Mouse (Mus musculus) heart, postnatal 36 days (tissue): ENCODE measurements at regions not wholly inside any gene's neighbourhood (a gene's known extent, or its start where the extent isn't known, plus 50 kb on each side); places are given as distances from the start of the nearest gene placed in this dataset.
A peak's percentile ranks its signal among the peaks of the same experiment; 100 is the strongest.

Source experiments
- DNase-seq, 2 experiments: peaks; one replicate each; pipeline ENCODE4 v3.0.0; 2021 to 2022
- intact Hi-C: fragments of 180-260 bp; cut with DNase I; formaldehyde crosslinking; loops from one replicate; pipeline ENCODE4 v1.15.1; 2025

DNA sequence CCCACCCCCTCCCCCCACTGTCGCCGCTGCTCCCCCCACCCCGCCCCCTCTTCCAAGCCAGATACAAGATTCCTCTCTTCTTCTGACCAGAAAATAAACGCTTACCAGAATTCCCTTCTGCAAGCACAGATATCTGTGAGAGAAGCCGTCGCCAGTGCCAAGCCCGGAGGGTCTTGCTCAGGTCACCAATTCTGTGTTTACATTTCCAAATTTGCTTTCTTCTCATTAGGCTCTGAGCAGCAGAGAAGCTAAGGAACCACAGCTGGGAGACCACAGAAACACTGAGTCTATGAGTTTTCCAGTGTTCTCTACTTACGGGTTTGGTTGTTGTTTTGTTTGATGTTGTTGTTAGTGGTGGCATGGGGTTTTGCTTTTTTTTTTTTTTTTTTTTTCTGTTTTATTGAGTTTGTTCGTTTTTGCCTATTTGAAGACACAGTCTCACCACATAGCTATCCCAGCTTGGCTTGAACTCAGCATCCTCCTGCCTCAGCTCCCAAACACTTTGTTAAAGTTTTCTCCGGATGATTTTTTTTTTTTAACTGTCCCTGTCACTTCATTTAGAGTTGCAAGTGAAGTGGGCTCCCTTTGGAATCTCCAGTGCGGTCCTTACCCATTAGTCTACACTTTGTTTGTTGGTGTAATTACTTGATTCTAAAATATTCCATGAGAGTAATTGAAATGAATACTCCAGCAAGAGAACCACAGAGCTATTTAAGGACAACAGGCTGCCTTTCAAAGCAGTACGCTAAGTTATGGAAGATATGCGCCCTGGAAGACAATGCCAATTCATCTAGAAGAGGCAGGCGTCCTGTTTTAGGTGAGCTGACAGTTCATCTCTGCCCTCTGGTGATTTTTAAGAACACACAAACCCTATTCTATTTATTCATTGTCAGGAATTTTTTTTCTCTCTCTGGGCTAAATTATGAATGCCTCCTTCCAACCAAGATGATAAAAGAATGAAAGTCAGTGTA is 111.2 kb upstream of the Cpm start:
- no peak for DNase-seq
- intact Hi-C loops = no loop called here

DNA sequence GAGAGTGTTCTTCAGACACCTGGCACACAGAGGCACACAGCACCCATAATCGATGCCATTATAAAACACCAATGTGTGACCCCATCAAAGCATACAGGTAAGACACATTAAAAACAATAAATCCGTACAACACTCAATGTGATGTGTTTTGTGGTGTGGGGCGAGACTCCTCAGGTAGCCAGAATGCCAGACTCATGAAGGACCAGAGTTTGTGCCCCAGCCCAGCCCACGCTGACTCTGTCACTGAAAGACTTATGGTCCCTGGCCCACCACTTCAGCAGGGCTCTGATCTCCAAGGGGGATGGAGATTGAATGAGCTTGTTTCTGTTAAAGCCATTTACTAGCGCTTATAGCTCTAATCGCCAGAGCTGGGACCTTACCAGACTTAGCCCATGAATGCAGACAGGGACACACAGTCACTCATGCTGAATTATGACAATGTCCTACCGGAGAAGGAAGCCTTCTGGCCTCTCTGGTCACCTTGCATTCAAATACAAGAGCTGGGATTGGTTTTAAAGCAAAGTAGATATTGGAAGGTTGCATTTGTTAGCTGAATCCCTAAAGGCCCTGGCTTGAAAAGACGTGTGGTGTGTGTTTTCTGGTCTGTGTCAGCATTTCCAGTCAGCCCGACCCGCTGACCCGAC is 112.1 kb upstream of the Cpm start:
- DNase-seq = no peak
- intact Hi-C loops = no loop called here

DNA sequence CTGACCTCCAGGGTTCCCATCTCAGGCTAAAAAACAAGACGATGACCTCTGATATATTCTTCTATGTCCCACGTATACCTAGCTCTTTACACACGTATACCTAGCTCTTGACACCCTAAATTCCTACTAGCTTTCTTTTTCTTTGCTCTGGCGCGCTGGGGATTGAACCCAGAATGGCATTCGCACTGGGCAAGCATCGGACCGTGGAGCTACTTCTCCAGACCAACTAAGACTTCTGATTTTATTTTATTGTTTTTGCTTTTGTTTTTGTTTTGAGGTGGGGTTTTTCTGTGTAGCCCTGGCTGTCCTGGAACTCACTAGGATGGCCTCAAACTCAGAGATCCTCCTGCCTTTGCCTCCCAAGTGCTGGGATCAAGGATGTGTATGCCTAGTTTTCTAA is 112.8 kb upstream of the Cpm start:
- intact Hi-C loops = loop anchor here (1.0 kb wide), 1 partner anchor 161 kb away; no protein-coding TSS in a partner anchor
- no peak for DNase-seq

DNA sequence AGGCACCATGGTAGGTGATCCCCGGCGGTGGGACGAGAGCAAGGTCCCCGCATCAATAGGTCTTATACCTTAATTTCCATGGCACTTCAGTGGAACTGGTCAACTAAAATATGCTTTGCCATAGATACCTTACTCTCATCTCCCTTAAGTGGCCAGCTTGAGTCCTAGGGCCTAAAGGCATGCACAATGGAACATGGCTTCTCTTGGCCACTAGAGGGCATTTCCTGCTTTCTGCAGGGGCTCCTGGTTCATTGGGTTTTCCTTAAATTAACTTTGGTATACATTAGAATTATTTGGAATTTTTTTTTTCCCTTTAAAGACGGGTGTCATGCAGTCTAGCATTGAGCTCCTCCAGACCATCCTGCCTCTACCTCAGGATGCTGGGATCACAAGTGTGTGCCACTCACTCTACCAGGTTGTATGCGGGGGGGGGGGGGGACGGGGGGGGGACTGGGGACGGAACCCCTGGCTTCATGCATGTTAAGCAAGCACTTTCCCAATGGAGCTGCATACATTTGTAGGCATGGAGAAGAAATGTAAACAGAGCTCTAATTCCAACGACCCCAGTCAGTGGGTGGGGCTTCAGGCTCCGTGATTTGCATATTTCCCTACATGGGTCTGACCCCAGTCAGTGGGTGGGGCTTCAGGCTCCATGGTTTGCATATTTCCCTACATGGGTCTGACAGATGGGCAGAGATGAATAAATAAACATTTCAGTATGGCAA is 113.4 kb upstream of the Cpm start:
- DNase-seq = peak; percentile 10 to 26
- intact Hi-C loops = loop anchor here (1.0 kb wide), 1 partner anchor 161 kb away; no protein-coding TSS in a partner anchor

DNA sequence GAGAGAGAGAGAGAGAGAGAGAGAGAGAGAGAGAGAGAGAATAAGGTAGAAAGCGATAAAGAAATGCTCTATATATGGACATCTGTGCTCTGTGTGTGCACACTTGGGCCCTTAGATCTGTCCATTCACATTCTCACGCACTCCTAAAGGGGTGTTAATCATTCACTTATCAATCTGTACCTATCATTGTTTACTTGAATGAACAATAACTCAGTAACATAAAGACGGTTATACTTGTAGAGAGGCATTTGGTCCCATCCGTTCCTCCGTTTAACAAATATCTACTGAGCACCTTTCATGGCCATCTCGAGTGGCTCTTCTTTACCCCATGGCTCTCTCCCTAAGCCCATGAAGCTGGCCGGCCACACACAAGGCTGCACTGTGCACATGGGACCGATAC is 114.3 kb upstream of the Cpm start:
- intact Hi-C loops = no loop called here
- DNase-seq = no peak

DNA sequence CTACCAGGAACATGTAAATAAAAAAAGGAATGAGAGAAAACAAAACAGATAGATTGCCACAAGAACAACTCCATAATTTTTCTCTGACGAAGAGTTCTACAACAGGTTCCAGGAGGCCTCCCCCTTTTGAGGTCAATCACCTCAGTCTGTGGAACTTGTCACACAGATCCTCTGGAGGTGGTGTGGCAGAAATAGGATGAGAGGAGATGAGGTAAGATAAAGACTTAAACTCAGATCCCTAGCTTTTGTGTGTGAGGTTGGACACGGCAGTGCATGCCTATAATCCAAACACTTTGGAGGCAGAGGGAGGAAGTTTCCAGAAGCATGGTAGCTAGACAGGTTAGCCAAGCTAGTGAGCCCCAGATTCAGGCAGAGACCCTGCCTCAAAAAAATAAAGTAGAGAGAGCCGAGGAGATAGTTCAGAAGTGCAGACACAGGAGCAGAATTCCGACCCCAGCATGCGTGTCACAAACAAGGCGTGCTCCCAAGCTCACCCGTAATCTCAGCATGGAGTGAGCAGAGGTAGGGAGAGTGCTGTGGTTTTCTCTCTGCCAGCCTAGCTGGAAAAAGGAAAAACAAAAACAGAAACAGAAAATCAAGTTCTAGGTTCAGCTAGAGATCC is 115.3 kb upstream of the Cpm start:
- intact Hi-C loops = no loop called here
- DNase-seq = no peak

DNA sequence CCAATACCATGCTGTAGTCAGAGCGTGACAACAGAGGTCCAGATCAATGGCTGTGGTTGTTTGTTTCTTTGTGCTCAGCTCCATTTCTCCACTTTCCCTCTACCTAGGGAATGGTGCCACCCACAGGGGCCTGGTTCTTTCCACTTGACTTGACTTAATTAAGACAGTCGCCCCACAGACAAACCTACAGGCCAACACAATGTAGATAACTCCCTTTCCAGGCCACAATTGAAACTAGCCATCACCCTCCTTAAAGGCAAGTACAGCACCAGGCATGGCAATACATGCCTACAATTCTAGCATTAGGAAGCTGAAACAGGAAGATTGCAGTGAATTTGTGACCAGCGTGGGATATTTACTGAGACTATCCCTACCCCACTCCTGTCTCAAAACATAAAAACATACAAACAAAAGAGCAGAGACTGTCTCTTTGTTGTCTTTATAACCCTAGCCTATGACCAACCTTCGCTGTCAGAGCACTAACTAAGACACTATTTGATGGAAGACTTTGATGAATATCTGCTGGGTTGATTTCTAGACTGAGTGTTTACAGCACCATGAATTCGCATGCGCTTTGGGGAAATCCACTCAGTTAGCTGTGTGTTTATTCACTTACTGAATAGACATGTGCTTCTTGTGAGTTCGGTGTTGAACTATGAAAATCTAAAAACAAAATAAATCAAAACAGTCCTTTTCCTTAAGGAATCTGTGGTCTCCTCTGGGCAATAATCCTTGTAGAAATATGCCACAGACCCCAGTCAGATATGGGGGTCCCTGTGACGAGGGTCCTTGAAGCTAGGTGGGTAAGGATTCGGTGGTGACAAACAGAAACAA is 116.7 kb upstream of the Cpm start:
- no peak for DNase-seq
- intact Hi-C loops = no loop called here

DNA sequence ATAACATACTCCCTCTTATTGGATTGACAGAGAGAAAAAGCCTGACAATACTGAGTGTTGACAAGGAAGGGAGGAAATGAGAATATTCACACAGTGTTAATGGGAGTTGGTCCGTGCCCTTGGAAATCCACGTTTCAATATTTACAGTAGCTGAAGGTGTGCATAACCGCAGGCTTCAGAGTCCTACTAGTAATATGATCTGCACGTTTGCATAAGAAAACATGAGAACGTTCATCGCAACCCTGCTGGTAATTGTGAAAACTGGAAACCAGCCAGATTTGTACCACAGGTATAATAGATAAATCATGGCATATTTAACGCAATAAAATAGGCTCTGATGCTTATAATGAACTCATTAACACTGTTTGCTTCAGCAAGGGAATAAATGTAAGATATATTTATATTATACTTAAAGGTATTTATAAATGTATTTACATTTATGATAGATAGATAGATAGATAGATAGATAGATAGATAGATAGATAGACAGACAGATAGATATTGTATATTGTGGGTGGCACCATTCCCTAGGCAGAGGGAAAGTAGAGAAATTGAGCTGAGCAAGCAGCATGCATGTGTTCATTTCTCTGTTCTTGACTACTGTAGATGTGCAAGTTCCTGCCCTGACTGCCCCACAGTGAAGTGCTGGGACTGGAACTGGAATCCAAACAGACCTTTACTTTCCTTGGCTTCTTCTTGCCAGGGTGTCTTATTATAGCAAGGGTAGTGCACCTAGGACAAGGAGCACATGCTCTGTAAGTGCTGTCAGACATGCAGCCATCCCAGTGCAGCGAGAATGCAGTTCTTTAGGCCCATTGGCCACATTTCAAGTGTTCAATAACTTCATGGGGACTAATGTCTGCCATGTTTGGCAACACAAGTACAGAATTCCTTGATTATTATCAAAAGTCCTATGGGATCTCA is 117.6 kb upstream of the Cpm start:
- intact Hi-C loops = no loop called here
- no peak for DNase-seq

DNA sequence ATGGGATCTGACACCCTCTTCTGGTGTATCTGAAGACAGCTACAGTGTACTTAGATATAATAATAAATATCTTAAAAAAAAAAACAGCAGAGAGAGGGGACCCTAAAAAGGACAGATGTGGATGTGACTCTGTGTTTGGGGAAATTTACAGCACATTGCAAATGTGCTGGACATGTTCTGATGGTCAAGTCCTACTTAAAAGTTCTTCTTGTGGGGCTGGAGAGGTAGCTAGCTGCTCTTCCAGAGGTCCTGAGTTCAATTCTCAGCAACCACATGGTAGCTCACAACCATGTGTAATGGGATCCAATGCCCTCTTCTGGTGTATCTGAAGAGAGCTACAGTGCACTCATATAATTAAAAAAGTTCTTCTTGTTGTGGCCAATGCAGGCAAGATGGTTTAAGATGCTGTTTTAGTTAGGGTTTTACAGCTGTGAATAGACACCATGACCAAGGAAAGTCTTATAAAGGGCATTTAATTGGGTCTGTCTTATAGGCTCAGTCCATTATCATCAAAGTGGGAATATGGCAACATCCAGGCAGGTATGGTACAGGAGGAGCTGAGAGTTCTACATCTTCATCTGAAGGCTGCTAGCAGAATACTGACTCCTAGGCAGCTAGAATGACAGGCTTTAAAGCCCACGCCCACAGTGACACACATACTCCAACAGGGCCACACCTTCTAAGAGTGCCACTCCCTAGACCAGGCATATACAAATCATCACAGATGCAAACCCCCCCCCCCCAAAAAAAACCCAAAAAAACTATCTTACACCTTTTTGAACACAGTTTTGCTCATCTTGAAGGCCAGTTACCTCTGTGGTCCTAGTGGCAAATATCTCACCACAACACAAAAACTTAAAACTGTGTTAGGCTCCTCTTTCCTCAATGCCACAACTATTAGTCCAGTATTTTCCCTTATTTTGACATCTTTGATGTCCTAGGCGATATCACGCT is 118.5 kb upstream of the Cpm start:
- intact Hi-C loops = no loop called here
- DNase-seq = no peak

DNA sequence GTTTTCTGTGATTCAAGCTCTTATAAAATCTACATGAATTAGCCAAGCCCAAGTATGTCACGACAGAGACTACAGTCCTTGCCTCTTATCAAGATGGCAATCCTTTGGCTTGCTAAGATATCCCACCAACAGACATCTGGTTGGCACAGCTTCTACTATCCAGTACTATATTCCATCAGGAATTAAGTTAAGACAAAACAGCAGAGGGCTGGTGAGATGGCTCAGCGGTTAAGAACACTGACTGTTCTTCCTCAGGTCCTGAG is 119.1 kb upstream of the Cpm start:
- no peak for DNase-seq
- intact Hi-C loops = no loop called here

DNA sequence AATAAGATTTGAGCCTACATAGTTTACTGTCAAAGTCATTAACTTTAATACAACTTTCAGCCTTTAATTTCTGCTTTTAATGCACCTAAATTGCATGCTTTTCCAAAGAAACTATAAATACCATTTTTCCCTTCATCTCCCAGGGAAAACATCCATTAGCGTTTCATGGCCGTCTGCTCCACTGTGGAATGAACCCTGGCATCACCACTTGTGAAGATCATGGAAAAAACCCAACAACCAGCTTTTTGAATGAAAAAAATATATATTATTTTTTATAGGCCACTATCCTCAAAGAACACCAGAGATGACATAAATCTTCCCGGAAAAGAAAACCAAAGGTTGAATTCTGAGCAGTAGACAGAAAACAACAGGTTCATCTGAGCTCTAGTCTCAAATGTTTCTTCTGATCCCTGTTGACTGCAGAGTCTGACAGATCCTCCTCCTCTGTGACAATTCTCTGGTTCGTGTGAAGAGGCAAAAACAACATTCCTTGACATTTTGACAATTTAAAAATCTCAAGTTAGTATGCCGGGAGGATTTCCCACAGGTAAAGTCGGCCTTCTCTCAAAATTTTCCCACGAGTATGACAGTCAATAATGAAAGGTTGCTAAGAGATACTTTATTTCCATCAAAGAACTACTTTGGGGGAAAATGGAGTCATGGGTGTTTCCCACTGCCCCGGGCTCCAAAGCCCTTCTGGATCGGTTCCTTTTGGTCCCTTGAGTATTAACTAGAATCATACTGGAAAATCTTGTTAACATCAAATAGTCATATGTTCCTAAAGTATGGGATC is 119.7 kb upstream of the Cpm start:
- DNase-seq = no peak
- intact Hi-C loops = no loop called here

DNA sequence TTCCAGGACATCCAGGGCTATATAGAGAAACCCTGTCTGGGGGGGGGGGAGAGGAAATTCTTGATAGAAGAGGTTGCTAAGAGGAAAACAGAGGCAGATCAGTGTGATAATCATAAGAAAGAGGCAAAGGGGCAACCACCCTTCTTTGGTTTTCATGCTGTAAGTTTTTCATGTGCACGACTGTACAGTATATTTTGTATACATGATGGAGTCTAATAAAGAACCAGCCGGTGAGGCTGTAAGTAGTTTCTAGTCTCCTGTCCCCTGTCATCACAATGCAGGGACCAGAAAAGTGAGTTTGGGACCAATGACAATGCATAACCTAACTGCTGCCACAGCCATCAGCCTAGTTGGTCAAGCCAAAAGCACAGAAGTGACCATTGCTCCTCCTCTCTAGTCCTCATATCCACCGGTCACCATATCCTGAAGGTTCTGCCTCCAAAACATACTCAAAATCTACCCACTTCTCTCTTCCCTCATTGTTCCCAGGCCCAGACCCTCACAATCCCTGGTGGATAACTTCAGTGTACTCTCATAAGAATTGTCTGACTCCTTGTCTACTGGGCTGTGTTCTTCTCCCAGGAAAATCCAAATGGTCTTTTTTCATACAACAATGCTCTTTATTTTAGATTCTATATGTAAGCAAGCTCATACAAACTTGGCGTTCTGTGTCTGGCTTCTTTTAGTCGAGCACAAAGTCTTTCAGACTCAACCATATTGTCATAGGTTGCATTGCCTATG is 122.9 kb upstream of the Cpm start:
- intact Hi-C loops = no loop called here
- no peak for DNase-seq

DNA sequence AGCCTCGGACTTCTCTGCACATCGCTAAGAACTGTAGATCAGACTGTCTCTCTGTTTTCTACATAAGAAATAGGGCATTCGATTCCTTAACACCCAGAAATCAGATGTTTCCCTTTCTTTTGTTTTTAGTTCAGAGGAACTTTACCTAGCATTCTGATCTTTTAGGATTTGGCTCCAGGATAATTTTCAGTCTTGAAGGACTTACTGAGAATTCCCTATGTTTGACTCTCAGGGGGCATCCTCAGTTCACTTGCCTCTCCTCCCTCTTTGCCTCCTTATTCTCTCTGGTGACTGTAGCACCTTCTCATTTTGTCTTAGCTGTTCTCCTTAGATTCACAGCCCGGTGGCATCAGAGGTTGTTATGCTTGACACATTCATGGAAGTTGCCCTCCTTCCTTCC is 123.8 kb upstream of the Cpm start:
- DNase-seq = no peak
- intact Hi-C loops = loop anchor here (2.0 kb wide), 1 partner anchor 75 kb away; no protein-coding TSS in a partner anchor

DNA sequence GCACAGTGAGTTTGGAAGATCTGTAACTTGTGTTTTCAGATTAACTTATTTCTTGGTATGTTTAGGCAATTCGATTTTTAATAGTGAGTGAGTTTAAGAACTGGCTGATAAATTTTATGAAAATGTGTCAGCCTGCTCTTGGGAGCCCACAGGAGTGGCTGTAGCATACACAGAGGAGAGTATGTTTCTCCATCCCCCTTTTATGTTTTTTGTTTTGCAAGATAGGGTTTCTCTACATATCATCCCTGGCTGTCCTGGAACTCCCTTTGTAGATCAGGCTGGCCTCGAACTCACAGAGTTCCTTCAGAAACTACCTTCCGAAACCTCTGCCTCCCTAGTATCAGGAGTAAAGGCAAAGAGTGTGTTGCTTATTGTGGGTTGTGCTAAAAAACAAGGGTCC is 124.2 kb upstream of the Cpm start:
- intact Hi-C loops = loop anchor here (2.0 kb wide), 1 partner anchor 76 kb away; no protein-coding TSS in a partner anchor
- no peak for DNase-seq

DNA sequence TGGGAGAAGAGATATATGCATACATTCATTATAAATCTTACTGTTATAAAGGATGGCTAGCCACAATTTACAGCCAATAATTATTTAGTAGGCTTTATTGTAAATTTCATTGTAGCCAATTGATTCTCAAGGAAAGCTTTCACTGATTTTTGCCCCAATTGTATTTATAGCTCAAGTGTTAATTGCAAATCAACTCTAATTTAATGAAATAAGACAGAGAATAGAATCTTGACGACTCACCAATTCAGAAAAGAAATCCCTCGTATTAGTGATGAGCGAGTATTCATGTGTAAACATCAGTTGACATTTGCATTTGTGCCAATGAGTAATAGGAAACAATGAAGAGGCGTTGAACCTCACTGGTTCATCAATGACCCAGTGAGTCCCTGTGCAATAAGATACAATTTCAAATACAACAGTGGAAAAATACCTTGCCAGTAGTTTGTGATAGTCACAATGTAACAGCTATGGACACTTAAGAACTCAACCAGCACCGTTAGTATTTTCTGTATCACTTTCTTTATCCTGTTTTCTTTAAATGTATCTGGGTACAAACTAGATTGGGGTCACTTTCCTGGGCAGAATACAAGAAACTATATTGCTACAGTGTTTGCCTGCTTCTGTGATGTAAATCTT is 124.6 kb upstream of the Cpsf6 start:
- no peak for DNase-seq
- intact Hi-C loops = loop anchor here (2.0 kb wide), 1 partner anchor 76 kb away; no protein-coding TSS in a partner anchor
